Mouse (Mus musculus) Patski (cell line): ENCODE data around the gene Eif4b. TPM values are rescaled to one million over a fixed set of nuclear protein-coding genes. Genes with fewer than 3 reads are reported as not detected.
"Not testable (repeated sequence)": the region's sequence is repeated elsewhere in the genome, so short reads cannot be mapped to it uniquely, and the experiment has no call there.

Experiments
- ATAC-seq: fragments of 100-300 bp; one replicate; pipeline ENCODE4 v1.8.0; 2021
- CTCF ChIA-PET: fragments of 350-600 bp; sonication (Branson Sonifier 250); formaldehyde crosslinking; loops from one replicate; lab custom pipeline; 2022; ENCODE audit warnings: inconsistent platforms; lab: Charles Lee
- POLR2A ChIA-PET: fragments of 350-600 bp; sonication (Branson Sonifier 250); formaldehyde crosslinking; loops from one replicate; lab custom pipeline; 2022; ENCODE audit warnings: antibody characterized with exemption, inconsistent platforms; lab: Charles Lee
- DNase-seq: peaks from one replicate; pipeline ENCODE4 v3.0.0-alpha.2; 2011; ENCODE audit warnings: low read depth, low spot score
- H3K27me3 ChIP-seq: fragments of 371-371 bp; one replicate; pipeline ENCODE4 v1.5.1; 2021
- CTCF ChIP-seq: fragments of 100-300 bp; IDR thresholded peaks from one replicate; pipeline ENCODE4 v1.5.1; 2021
- in situ Hi-C: fragments of 300-500 bp; cut with MboI; formaldehyde crosslinking; loops from 3 replicates; pipeline ENCODE4 v1.11.1; 2018; ENCODE audit warnings: low pct_unique_long_range_greater_than_20kb, mixed read lengths
- polyA plus RNA-seq: library from polyadenylated mRNA; unstranded; gene quantifications from one replicate; pipeline ENCODE4 v1.2.3, GENCODE M21; 2021

Eif4b gene
- polyA plus RNA-seq, 1 experiment from 2014 or later = 237 TPM

- no peak for ATAC-seq
- POLR2A ChIA-PET = interaction anchor here (0.6 to 1.0 kb wide), 2 partner anchors 26 to 34 kb away, joined by 3 read pairs; partner anchors contain the start of gene Tns2
- in situ Hi-C loops = loop anchor here (5.0 kb wide), 2 partner anchors 303 to 743 kb away; no protein-coding TSS in a partner anchor
Measured at GRCm38 (mm10) chr15:102074876-102075585, 1.5 kb downstream of the Eif4b start.

GRCm38 (mm10) chr15:102077111-102077677 lies 3.6 kb downstream of the Eif4b start:
- POLR2A ChIA-PET = interaction anchor here (1.0 kb wide), 1 partner anchor 26 kb away, joined by 5 read pairs; no protein-coding TSS in a partner anchor
- no peak for ATAC-seq
- TF ChIP-seq CTCF = no peak
- no peak for DNase-seq
- H3K27me3 ChIP-seq = no peaks in the 10 kb centered on the region
- in situ Hi-C loops = no loop called here
- CTCF ChIA-PET = interaction anchor here (0.9 to 2.5 kb wide), 3 partner anchors 8 to 23 kb away, joined by 3 to 8 read pairs (median 7); partner anchors contain the start of gene Tns2

More at GRCm38 (mm10) chr15:102074876-102075585, 1.5 kb downstream of the Eif4b start:
- H3K27me3 ChIP-seq = no peaks in the 10 kb centered on the region
- no peak for DNase-seq
- CTCF ChIA-PET = interaction anchor here (2.3 to 2.5 kb wide), 2 partner anchors 10 to 25 kb away, joined by 7 to 8 read pairs; partner anchors contain the start of gene Tns2
- TF ChIP-seq CTCF = no peak

- CTCF ChIA-PET = interaction anchor here (1.3 to 4.4 kb wide), 2 partner anchors 12 to 763 kb away, joined by 3 to 19 read pairs; no protein-coding TSS in a partner anchor
- in situ Hi-C loops = no loop called here
- POLR2A ChIA-PET = no interaction called here
- no peaks in the 10 kb centered on the region for H3K27me3 ChIP-seq
- TF ChIP-seq CTCF = no peak
- DNase-seq (no peak), ATAC-seq (no peak)
Measured at GRCm38 (mm10) chr15:102079221-102079620, 5.6 kb downstream of the Eif4b start.

DNA sequence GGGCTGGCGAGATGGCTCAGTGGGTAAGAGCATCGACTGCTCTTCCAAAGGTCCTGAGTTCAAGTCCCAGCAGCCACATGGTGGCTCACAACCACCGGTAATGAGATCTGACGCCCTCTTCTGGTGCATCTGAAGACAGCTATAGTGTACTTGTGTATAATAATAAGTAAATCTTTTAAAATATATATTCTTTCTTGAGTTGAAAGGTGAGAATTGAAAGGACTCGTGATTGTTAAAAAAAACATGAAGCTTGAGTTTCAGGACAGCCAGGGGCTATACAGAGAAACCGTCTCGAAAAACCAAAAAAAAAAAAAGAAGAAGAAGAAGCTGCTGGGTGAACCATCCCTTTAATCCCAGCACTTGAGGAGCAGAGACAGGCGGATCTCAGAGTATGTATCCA lies 6.4 kb downstream of the Eif4b start:
- in situ Hi-C loops, H3K27me3 ChIP-seq, POLR2A ChIA-PET, DNase-seq, ATAC-seq: not testable (repeated sequence)
- CTCF ChIA-PET = interaction anchor here (1.2 to 4.4 kb wide), 3 partner anchors 12 to 764 kb away, joined by 3 to 19 read pairs (median 4); partner anchors contain the start of gene Tns2

GRCm38 (mm10) chr15:102080429-102080828 lies 6.9 kb downstream of the Eif4b start:
- ChIA-PET CTCF (interaction anchor here (1.2 to 4.4 kb wide), 3 partner anchors 11 to 764 kb away, joined by 3 to 19 read pairs (median 4); partner anchors contain the start of gene Tns2), POLR2A (interaction anchor here (0.6 kb wide), 1 partner anchor 20 kb away, joined by 3 read pairs; no protein-coding TSS in a partner anchor)
- in situ Hi-C loops = no loop called here
- H3K27me3 ChIP-seq = no peaks in the 10 kb centered on the region
- ATAC-seq (no peak), DNase-seq (no peak)
- TF ChIP-seq CTCF = peak; percentile 42

GRCm38 (mm10) chr15:102082148-102082547 lies 8.6 kb downstream of the Eif4b start:
- no peak for ATAC-seq
- POLR2A ChIA-PET = interaction anchor here (1.4 kb wide), 1 partner anchor 13 kb away, joined by 3 read pairs; no protein-coding TSS in a partner anchor
- in situ Hi-C loops = no loop called here
- TF ChIP-seq CTCF = no peak
- no peak for DNase-seq
- CTCF ChIA-PET = interaction anchor here (0.7 to 4.4 kb wide), 3 partner anchors 9 to 57 kb away, joined by 3 to 19 read pairs (median 3); no protein-coding TSS in a partner anchor
- H3K27me3 ChIP-seq = no peaks in the 10 kb centered on the region

DNA sequence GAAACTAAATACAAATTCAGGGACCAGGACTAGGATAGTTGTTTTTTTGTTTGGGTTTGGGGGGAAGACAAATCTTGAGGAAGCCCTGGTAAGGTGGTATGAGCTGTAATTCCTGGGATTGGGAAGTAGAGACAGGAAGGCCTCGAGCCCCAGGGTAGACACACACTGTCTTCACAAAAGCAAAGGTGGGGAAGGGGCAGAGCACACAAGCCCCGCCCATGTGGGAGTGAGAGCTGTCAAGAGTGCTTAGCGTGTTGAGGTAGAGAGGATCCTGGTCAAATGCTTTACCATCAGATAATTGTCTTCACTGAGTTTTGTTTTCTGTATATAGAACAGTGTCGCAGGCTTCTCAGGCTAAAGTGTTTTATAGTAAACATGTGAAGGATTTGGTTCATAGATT lies 9.5 kb downstream of the Eif4b start:
- DNase-seq = no peak
- no peak for TF ChIP-seq CTCF
- ChIA-PET CTCF (interaction anchor here (4.4 kb wide), 1 partner anchor 8 kb away, joined by 19 read pairs; no protein-coding TSS in a partner anchor), POLR2A (interaction anchor here (1.4 kb wide), 1 partner anchor 12 kb away, joined by 3 read pairs; no protein-coding TSS in a partner anchor)
- in situ Hi-C loops = no loop called here
- ATAC-seq = no peak
- H3K27me3 ChIP-seq = no peaks in the 10 kb centered on the region

DNA sequence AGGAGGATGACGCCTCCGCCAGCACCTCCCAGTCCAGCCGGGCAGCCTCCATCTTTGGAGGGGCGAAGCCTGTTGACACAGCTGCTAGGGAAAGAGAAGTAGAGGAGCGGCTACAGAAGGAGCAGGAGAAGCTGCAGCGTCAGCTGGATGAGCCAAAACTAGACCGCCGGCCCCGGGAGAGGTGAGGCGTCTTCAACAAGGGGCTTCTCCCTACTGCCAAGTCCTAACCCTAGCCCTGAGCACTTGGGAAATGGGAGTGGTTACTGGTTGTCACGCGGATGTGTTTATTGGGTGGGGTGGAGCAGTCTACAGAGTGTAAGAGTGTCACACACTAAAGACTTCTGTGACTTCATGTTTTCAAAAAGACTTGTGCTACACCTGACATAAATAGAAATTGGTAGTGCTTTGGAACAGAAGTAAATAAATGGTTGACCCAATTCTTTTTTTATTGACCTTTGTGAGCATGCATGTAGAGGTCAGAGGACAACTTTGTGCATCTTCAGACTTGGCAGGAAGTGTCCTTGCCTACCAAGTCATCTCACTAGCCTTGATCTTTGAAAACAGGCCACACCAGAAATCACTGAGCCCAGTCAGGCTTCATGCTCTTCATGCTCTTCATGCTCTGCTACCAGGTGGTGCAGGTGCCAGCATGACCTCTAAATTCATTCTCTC lies 16.5 kb downstream of the Eif4b start:
- no peak for TF ChIP-seq CTCF
- ATAC-seq = no peak
- H3K27me3 ChIP-seq = no peaks in the 10 kb centered on the region
- ChIA-PET CTCF (interaction anchor here (2.8 to 3.5 kb wide), 2 partner anchors 9 to 11 kb away, joined by 11 to 19 read pairs; partner anchors contain the start of gene Tns2), POLR2A (no interaction called here)
- no peak for DNase-seq
- in situ Hi-C loops = no loop called here

GRCm38 (mm10) chr15:102091063-102091679 lies 17.6 kb downstream of the Eif4b start:
- CTCF ChIA-PET = interaction anchor here (1.2 to 3.5 kb wide), 5 partner anchors 9 to 133 kb away, joined by 3 to 19 read pairs (median 4); partner anchors contain the start of gene Tns2
- in situ Hi-C loops = no loop called here

More at GRCm38 (mm10) chr15:102091063-102091679, 17.6 kb downstream of the Eif4b start:
- POLR2A ChIA-PET = no interaction called here
- no peaks in the 10 kb centered on the region for H3K27me3 ChIP-seq
- TF ChIP-seq CTCF = no peak
- ATAC-seq (no peak), DNase-seq (no peak)
